Mouse (Mus musculus): Measurements from ENCODE around the gene Plod2.

The Plod2 gene

GRCm38 (mm10) chr9:92603541-92603940 lies 61.5 kb downstream of the Plod2 start:
- no peak for DNase-seq

- DNase-seq = peak; percentile 18 to 69
These were observed 68.7 kb downstream of the Plod2 start for GRCm38 (mm10) chr9:92610628-92611267.

- no peak for DNase-seq
These were observed 70.6 kb downstream of the Plod2 start for GRCm38 (mm10) chr9:92612641-92613040.

GRCm38 (mm10) chr9:92613206-92613605 lies 71.2 kb downstream of the Plod2 start:
- no peak for DNase-seq

GRCm38 (mm10) chr9:92616418-92616817 lies 74.4 kb downstream of the Plod2 start:
- DNase-seq = no peak

GRCm38 (mm10) chr9:92617376-92617775 lies 75.4 kb downstream of the Plod2 start:
- DNase-seq = no peak

- no peak for DNase-seq
These were observed 78.1 kb downstream of the Plod2 start for GRCm38 (mm10) chr9:92620088-92620487.

- DNase-seq = no peak
These were observed 79.2 kb downstream of the Plod2 start for GRCm38 (mm10) chr9:92621246-92621645.

GRCm38 (mm10) chr9:92621878-92622282 lies 79.9 kb downstream of the Plod2 start:
- DNase-seq = no peak

GRCm38 (mm10) chr9:92634792-92635191 lies 92.8 kb downstream of the Plod2 start:
- no peak for DNase-seq

- DNase-seq = no peak
These were observed 97.3 kb downstream of the Plod2 start for GRCm38 (mm10) chr9:92639200-92639897.

GRCm38 (mm10) chr9:92641717-92642116 lies 99.7 kb downstream of the Plod2 start:
- DNase-seq = no peak
